Mouse (Mus musculus): ENCODE measurements around the gene Kif16b. TPM values are rescaled to one million over a fixed set of nuclear protein-coding genes. Genes with fewer than 3 reads are reported as not detected.

The Kif16b gene
- polyA plus RNA-seq, 1 experiment from 2014 or later, result 9.4 TPM

- Histone ChIP-seq H3K27ac (replicated peaks) (no peak overlapping the region), H3K4me3 (no peak overlapping the region), H3K9me3 (no peaks in the 10 kb centered on the region), H3K27me3 (replicated peaks) (peaks cover 85% of the 10 kb centered on the region), H3K9ac (no peak overlapping the region), H3K4me1 (no peaks in the 10 kb centered on the region), H3K4me2 (no peak overlapping the region), H3K36me3 (no peaks in the 10 kb centered on the region)
- 86% methylated on average over 7 of the region's 7 CpGs for WGBS
- ATAC-seq (ENCODE audit: extremely low read depth, insufficient number of reproducible peaks, low FRiP score, low TSS enrichment), result no peak
Observed at GRCm38 (mm10) chr2:142635606-142636304, 265.6 kb downstream of the Kif16b start.

- WGBS, result 75% methylated on average over 6 of the region's 6 CpGs
- Histone ChIP-seq H3K27ac (replicated peaks) (no peak overlapping the region), H3K4me2 (no peak overlapping the region), H3K4me1 (no peaks in the 10 kb centered on the region), H3K4me3 (no peak overlapping the region), H3K27me3 (replicated peaks) (peaks cover 69% of the 10 kb centered on the region), H3K36me3 (no peaks in the 10 kb centered on the region), H3K9ac (no peak overlapping the region), H3K9me3 (no peaks in the 10 kb centered on the region)
- no peak for ATAC-seq (ENCODE audit: extremely low read depth, insufficient number of reproducible peaks, low FRiP score, low TSS enrichment)
Observed at GRCm38 (mm10) chr2:142633996-142634559, 267.3 kb downstream of the Kif16b start.

GRCm38 (mm10) chr2:142629523-142630312, 271.6 kb downstream of the Kif16b start:
- H3K9ac ChIP-seq, result no peak overlapping the region
- no peak overlapping the region for H3K4me2 ChIP-seq
- no peak overlapping the region for H3K27ac ChIP-seq (replicated peaks)
- peaks cover 41% of the 10 kb centered on the region for H3K27me3 ChIP-seq (replicated peaks)
- H3K36me3 ChIP-seq, result no peaks in the 10 kb centered on the region
- no peak for ATAC-seq (ENCODE audit: extremely low read depth, insufficient number of reproducible peaks, low FRiP score, low TSS enrichment)
- WGBS, result 68% methylated on average over 2 of the region's 2 CpGs
- no peak overlapping the region for H3K4me3 ChIP-seq
- H3K9me3 ChIP-seq, result no peaks in the 10 kb centered on the region
- no peaks in the 10 kb centered on the region for H3K4me1 ChIP-seq

- Histone ChIP-seq H3K4me3 (no peak overlapping the region), H3K36me3 (no peaks in the 10 kb centered on the region), H3K4me1 (no peaks in the 10 kb centered on the region), H3K4me2 (no peak overlapping the region), H3K9ac (no peak overlapping the region), H3K9me3 (no peaks in the 10 kb centered on the region), H3K27me3 (replicated peaks) (peaks cover 11% of the 10 kb centered on the region; the same call in 1 of the 2 replicates), H3K27ac (replicated peaks) (no peak overlapping the region)
- WGBS, result 83% methylated on average over 4 of the region's 4 CpGs
- ATAC-seq (ENCODE audit: extremely low read depth, insufficient number of reproducible peaks, low FRiP score, low TSS enrichment), result no peak
Observed at GRCm38 (mm10) chr2:142625756-142626155, 275.6 kb downstream of the Kif16b start.

- no peak overlapping the region for H3K4me2 ChIP-seq
- 61% methylated on average over 3 of the region's 3 CpGs for WGBS
- no peaks in the 10 kb centered on the region for H3K9me3 ChIP-seq
- no peak overlapping the region for H3K9ac ChIP-seq
- no peak for ATAC-seq (ENCODE audit: extremely low read depth, insufficient number of reproducible peaks, low FRiP score, low TSS enrichment)
- H3K4me3 ChIP-seq, result no peak overlapping the region
- peaks cover 11% of the 10 kb centered on the region; the same call in 1 of the 2 replicates for H3K27me3 ChIP-seq (replicated peaks)
- H3K36me3 ChIP-seq, result no peaks in the 10 kb centered on the region
- H3K4me1 ChIP-seq, result no peaks in the 10 kb centered on the region
- no peak overlapping the region for H3K27ac ChIP-seq (replicated peaks)
Observed at GRCm38 (mm10) chr2:142625101-142625500, 276.2 kb downstream of the Kif16b start.

- no peak for ATAC-seq (ENCODE audit: extremely low read depth, insufficient number of reproducible peaks, low FRiP score, low TSS enrichment)
- no peak overlapping the region for H3K4me2 ChIP-seq
- no peak overlapping the region for H3K4me3 ChIP-seq
- H3K9me3 ChIP-seq, result no peaks in the 10 kb centered on the region
- H3K27ac ChIP-seq (replicated peaks), result no peak overlapping the region
- H3K36me3 ChIP-seq, result peaks cover 7% of the 10 kb centered on the region
- H3K4me1 ChIP-seq, result no peaks in the 10 kb centered on the region
- 72% methylated on average over 2 of the region's 2 CpGs for WGBS
- H3K27me3 ChIP-seq (replicated peaks), result peaks cover 11% of the 10 kb centered on the region; the same call in 1 of the 2 replicates
- no peak overlapping the region for H3K9ac ChIP-seq
Observed at GRCm38 (mm10) chr2:142624254-142624653, 277.1 kb downstream of the Kif16b start.

- H3K4me3 ChIP-seq, result no peak overlapping the region
- no peak for ATAC-seq (ENCODE audit: extremely low read depth, insufficient number of reproducible peaks, low FRiP score, low TSS enrichment)
- 0 out of 2 replicates have a peak, but pooled peaks cover 3% of the 10 kb centered on the region for H3K27me3 ChIP-seq (replicated peaks)
- WGBS, result 83% methylated on average over 4 of the region's 4 CpGs
- H3K9ac ChIP-seq, result no peak overlapping the region
- no peak overlapping the region for H3K4me2 ChIP-seq
- no peaks in the 10 kb centered on the region for H3K4me1 ChIP-seq
- no peaks in the 10 kb centered on the region for H3K9me3 ChIP-seq
- no peak overlapping the region for H3K27ac ChIP-seq (replicated peaks)
- H3K36me3 ChIP-seq, result peaks cover 18% of the 10 kb centered on the region
Observed at GRCm38 (mm10) chr2:142621152-142621551, 280.2 kb downstream of the Kif16b start.

- H3K9ac ChIP-seq, result no peak overlapping the region
- no peaks in the 10 kb centered on the region for H3K9me3 ChIP-seq
- H3K4me3 ChIP-seq, result no peak overlapping the region
- ATAC-seq (ENCODE audit: extremely low read depth, insufficient number of reproducible peaks, low FRiP score, low TSS enrichment), result no peak
- no peaks in the 10 kb centered on the region for H3K4me1 ChIP-seq
- no peak overlapping the region for H3K27ac ChIP-seq (replicated peaks)
- no peaks in the 10 kb centered on the region for H3K27me3 ChIP-seq (replicated peaks)
- peaks cover 20% of the 10 kb centered on the region for H3K36me3 ChIP-seq
- no peak overlapping the region for H3K4me2 ChIP-seq
Observed at GRCm38 (mm10) chr2:142619926-142620325, 281.4 kb downstream of the Kif16b start.

GRCm38 (mm10) chr2:142614535-142614934, 286.8 kb downstream of the Kif16b start:
- Histone ChIP-seq H3K27ac (replicated peaks) (no peak overlapping the region), H3K27me3 (replicated peaks) (peaks cover 4% of the 10 kb centered on the region; the same call in 1 of the 2 replicates), H3K4me1 (no peaks in the 10 kb centered on the region), H3K36me3 (peaks cover 16% of the 10 kb centered on the region), H3K4me2 (no peak overlapping the region), H3K9me3 (no peaks in the 10 kb centered on the region), H3K9ac (no peak overlapping the region), H3K4me3 (no peak overlapping the region)
- WGBS, result 62% methylated on average over 5 of the region's 5 CpGs
- no peak for ATAC-seq (ENCODE audit: extremely low read depth, insufficient number of reproducible peaks, low FRiP score, low TSS enrichment)

GRCm38 (mm10) chr2:142612359-142612953, 288.9 kb downstream of the Kif16b start:
- WGBS, result 73% methylated on average over 5 of the region's 5 CpGs
- Histone ChIP-seq H3K4me2 (no peak overlapping the region), H3K27me3 (replicated peaks) (peaks cover 4% of the 10 kb centered on the region; the same call in 1 of the 2 replicates), H3K9ac (no peak overlapping the region), H3K4me3 (no peak overlapping the region), H3K9me3 (no peaks in the 10 kb centered on the region), H3K27ac (replicated peaks) (no peak overlapping the region), H3K36me3 (0 out of 2 replicates have a peak, but pooled peaks cover 9% of the 10 kb centered on the region), H3K4me1 (no peaks in the 10 kb centered on the region)
- ATAC-seq (ENCODE audit: extremely low read depth, insufficient number of reproducible peaks, low FRiP score, low TSS enrichment), result no peak

GRCm38 (mm10) chr2:142611113-142611512, 290.2 kb downstream of the Kif16b start:
- no peak for ATAC-seq (ENCODE audit: extremely low read depth, insufficient number of reproducible peaks, low FRiP score, low TSS enrichment)
- WGBS, result 77% methylated on average over 6 of the region's 6 CpGs

More at GRCm38 (mm10) chr2:142611113-142611512, 290.2 kb downstream of the Kif16b start:
- H3K27me3 ChIP-seq (replicated peaks), result peaks cover 4% of the 10 kb centered on the region; the same call in 1 of the 2 replicates
- H3K27ac ChIP-seq (replicated peaks), result no peak overlapping the region
- H3K36me3 ChIP-seq, result 0 out of 2 replicates have a peak, but pooled peaks cover 2% of the 10 kb centered on the region
- no peak overlapping the region for H3K4me2 ChIP-seq
- no peak overlapping the region for H3K9ac ChIP-seq
- H3K4me1 ChIP-seq, result no peaks in the 10 kb centered on the region
- no peaks in the 10 kb centered on the region for H3K9me3 ChIP-seq
- H3K4me3 ChIP-seq, result no peak overlapping the region
